Mouse (Mus musculus) adrenal gland, postnatal 14 days (tissue): ENCODE data around the gene Tmem184a. TPM values are rescaled to one million over a fixed set of nuclear protein-coding genes. Genes with fewer than 3 reads are reported as not detected.

Experiments
- DNase-seq: peaks from one replicate; pipeline ENCODE4 v3.0.0; 2021; ENCODE audit warnings: mixed read lengths
- total RNA-seq: library from RNA; stranded (reverse); gene quantifications from 2 replicates; pipeline ENCODE4 v1.2.3, GENCODE M21; 2021

Gene Tmem184a
- total RNA-seq, 1 experiment from 2014 or later = 0.89 TPM

- no peak for DNase-seq
Measured at GRCm38 (mm10) chr5:139813126-139813490, 6.6 kb downstream of the Tmem184a start.

- no peak for DNase-seq
Measured at GRCm38 (mm10) chr5:139812398-139813125, 7.2 kb downstream of the Tmem184a start.

DNA sequence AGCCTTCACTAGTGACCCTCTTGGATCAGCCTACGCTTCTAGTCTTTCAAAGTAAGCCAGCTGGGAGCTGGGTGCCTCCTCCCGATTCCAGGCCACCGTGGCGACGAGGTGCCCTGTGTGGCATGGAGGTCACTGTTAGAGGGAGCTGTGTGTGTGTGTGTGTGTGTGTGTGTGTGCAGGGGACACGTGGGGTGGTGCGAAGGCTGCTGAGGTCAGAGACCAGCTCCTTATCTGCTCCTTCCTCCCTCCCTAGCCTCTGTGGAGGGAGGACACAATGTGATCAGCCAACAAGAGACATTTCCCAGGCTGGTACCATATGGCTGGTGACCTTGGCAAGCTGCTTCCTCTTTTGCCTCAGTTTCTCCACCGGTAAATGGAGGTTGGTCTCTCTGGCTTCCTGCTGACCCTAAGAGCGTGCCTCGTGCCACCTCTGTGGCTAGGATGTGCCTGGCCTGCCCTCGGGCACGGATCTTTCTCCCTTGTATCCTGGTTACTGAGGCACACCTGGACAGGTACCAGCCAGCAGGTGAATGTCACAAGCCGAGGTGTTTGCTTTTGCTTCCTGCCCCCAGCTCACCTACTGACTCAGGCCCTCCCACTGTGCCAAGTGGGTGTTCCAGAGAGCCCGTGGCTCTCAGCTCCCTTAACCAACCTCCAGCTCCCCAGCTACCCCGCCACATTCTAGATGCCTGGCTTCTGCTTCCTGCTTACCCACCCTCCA, 7.9 kb downstream of the Tmem184a start:
- DNase-seq = no peak

DNA sequence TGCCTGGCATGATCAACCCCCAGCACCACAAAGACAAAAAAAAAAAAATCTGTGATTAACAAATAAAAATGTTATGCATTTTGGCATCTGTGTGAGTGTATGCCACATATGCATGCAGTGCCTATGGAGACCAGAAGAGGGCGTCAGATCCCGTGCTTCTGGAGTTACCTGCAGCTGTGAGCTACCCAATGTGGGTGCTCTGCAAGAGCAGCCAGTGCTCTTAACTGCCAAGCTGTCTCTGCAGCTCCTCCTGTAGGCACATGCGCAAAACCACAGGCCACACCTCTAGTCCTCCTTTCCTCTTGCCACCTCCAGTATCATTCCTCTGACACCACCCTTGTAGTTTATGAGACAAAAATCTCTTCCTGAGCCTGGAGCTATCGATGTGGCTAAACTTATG, 10.3 kb downstream of the Tmem184a start:
- DNase-seq = no peak

GRCm38 (mm10) chr5:139805924-139806323, 13.8 kb downstream of the Tmem184a start:
- DNase-seq = no peak

- no peak for DNase-seq
Measured at GRCm38 (mm10) chr5:139804573-139805111, 15.1 kb downstream of the Tmem184a start.

GRCm38 (mm10) chr5:139804107-139804551, 15.6 kb downstream of the Tmem184a start:
- DNase-seq = no peak

DNA sequence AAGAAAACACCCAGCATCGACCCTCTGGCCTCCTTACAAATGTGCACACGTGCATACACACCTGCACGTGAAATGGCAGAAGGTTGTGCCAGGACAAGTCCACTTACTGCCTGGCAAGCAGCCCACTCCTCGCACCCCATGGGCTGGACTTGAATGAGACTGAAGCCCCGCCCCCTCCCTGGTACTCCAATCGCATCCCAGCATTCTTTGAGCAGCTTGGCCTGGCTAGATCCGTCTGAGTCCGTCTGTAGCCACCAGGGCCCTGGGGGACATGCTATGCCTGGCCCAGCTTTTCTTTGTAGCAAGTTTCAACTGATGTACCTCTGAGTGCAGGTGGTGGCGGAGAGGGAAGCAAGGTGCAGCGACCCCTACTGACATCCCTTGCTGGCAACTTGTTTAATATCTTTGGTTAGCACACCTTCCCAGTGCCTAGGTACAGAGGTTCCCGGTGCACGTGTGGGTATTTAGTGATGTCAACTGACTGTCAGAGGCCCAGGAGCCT, 16.1 kb downstream of the Tmem184a start:
- DNase-seq = peak; percentile 75

DNA sequence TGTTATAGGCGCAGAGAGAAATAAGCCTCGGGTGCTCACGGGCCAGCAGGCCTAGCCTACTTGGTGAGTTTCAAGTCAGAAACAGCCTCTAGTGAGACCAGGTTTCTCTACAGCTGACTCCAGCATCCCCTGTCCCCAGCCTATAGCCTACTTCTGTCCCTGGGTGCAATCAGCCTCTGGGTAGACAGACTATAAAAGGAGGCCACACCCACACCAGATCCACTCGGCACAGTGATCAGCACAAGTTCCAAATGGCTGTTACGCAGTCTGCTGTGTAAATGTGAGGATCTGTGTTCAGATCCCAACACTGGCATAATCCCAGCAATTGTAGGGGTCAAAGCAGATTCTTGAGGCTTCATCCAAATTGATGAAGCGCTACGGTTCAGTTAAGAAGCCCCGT, 16.6 kb downstream of the Tmem184a start:
- no peak for DNase-seq

GRCm38 (mm10) chr5:139801880-139802279, 17.8 kb downstream of the Tmem184a start:
- no peak for DNase-seq

DNA sequence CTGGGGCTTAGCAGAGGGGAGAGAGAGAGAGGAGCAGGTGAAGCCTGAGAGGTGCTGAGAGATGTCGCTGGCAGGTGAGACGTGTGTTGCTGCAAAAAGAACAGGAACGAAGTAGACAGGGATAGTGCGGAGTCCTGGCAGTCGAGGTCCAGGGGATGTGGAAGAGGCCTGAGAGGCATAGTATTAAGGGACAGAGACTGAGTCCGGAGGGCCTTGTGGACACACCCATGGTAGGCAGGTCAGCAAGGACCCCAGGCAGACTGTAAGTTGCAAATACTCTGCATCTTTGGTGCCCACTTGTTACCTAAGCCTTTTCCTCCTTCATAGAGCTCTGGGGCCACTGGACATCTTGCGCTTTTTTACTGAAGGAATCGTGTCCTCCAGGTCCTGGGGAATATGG, 18.5 kb downstream of the Tmem184a start:
- DNase-seq = no peak

GRCm38 (mm10) chr5:139799801-139800590, 19.7 kb downstream of the Tmem184a start:
- no peak for DNase-seq

DNA sequence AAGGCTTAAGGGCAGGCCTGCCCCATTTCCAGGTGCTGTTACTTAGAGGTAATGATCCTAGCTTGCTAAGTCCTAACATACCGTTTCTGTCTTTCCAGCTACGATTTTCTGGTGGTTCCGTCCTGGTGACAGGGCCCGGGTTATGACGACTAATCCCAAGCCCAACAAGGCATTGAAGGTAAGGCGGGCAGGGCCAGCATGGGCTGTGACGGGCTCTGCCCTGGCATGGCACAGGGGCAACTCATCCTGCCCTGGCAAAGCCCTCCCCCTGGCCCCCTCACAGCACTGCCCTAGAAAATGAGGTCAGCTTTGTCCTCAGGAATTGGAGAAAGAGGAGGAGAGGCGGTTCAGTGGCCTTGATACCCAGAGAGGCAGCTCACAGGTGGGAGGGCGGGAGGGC, 20.7 kb downstream of the Tmem184a start:
- DNase-seq = no peak

DNA sequence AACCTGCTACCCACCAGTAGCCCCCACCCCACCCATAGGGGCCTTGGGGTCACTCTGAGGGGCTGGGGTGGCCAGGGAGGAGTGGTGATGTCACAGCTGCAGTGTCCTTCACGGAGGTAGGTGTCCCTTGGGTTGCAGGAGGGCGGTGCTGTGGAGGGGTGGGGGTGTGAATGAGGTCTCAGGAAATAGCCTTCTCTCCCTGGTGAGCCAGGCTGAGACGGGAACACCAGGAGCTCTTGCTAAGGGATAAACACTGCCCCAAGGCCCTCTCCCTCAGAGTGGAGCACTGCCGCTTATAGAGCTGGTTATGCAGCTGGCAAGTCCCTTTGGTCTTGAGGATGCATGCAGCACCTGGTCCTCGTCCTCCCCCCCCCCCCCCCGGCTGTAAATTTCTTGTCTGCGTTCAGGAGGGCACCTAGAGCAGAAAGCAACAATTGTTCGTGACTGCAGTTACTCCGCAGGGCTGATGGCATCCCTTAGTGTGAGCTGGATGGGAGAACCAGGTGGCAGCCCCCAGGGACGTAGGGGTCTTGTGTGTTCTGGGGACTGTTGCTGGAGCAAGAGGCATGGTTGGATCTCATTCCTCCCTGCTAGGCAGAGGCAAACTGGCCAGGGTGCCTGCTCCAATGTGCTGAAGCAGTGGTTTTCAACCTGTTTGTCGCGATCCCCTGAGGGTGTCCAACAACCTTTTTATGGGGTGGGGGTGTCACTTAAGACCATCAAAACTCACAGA, 21.4 kb downstream of the Tmem184a start:
- no peak for DNase-seq

DNA sequence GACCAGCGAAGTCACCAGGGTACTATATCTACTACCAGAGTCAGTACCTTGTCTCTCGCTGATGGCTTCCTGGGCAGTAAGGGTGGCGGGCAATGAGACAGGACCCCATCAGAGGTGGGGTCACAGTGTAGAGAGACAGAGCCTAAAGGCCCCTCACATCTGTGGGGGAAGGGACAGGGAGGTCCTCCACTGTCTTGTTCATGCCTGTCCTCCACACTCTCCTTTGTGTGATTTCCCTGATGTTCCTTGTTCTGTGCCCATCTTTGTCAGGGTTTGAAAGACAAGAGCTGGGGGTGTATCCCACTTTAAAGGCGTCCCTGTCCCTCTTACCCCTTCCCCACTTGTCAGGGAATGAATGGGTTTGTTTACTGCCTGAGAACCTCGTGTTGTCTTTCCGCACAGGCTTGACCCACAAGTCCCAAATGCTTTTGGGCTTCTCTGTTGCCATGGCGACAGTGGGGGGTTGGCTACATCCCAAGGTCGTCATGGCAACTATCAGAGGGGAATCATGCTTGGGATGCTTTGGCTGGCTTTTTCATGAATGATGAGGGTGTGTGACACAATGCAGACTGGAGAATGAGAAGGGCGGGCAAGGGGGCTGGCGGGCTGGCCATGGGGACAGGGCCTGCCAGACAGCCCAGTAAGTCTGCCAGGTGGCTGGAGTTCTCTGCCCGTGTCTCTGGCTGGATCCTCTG, 22.1 kb downstream of the Tmem184a start:
- peak; percentile 93 for DNase-seq

DNA sequence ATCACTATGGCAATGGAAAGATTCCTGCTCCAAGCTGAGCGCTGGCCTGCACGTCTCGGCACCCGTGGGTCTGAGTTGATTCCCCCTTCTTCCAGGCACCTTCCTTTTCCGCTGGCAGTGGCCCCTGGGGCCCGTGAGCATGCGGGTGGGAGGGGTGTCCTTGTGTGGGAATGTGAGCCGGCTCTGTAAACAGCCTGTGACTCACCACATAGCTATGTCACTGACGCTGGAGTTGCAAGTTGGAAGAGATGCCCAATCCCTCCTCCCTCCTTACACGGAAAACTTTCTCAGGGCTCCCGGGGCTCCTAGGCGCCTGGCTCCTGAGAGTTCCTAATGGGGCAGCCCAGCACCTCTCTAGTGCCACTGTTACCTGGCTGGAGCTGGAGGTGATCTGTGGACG, 22.8 kb downstream of the Tmem184a start:
- peak; percentile 93 for DNase-seq

DNA sequence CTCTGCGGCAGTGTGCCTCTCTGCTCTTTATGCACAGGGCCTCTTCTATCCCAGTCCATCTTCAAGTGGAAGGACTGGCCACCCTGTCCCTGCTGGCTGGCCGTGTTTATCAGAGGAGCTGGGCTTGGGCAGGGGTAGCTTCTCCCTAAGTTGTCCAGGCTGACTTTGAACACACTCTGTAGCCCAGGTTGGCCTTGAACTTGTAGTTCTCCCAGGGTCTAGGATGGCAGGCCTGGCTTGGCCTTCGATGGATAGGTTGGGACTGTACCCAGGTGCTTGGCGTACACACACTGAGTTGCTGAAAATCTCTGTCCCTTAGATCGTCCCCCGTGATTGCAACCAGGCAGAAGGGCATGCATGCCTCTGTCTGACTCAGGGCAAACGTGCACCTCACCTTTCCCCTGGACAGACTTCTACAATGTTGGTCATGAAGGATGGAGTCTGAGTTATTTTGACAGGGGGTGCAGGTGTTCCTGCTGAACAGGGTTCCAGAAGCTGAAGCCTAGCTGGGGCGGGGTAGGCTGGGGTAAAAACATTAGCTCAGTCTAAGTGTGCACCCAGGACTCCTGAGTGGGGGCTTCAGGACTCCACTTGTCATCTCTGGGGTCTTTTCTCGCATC, 23.6 kb downstream of the Tmem184a start:
- DNase-seq = no peak

DNA sequence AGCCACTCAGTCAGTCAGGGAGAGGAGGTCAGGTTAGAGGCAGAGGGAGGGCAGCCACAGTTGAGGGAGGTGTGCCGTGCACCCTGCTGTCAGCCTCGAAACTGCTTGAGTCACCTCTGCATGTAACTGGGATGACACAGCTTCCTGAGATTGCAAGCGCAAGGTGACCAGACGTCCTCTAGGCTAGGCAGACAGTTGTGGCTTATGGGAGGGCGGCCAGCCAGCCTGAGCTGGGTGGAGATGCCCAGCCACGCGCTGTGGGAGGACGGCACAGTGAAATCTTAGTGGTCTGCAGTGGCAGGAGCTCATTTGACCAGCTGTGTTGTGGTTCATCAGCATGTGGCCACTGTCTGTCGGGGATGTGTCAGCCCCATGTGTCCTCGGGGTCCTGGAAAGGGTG, 24.8 kb downstream of the Tmem184a start:
- peak; percentile 76 for DNase-seq

DNA sequence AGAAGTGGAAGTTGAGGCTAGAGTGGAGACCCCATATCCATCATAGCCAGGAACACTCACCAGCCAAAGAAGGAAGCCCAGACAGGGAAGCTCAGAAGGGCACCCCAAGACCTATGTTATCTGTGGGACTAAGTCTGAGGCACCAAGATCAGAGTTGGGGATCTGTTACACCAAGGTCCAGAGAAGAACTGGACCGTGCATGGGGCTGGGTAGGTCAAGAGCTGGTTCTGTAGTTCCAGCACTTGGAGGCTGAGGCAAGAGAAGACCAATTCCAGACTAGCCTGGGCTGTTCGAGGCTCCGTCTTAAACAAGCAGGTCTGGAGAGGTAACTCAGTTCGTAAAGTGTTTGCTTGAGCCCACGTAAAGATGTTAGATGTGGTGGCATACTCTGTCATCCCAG, 25.6 kb downstream of the Tmem184a start:
- DNase-seq = no peak

DNA sequence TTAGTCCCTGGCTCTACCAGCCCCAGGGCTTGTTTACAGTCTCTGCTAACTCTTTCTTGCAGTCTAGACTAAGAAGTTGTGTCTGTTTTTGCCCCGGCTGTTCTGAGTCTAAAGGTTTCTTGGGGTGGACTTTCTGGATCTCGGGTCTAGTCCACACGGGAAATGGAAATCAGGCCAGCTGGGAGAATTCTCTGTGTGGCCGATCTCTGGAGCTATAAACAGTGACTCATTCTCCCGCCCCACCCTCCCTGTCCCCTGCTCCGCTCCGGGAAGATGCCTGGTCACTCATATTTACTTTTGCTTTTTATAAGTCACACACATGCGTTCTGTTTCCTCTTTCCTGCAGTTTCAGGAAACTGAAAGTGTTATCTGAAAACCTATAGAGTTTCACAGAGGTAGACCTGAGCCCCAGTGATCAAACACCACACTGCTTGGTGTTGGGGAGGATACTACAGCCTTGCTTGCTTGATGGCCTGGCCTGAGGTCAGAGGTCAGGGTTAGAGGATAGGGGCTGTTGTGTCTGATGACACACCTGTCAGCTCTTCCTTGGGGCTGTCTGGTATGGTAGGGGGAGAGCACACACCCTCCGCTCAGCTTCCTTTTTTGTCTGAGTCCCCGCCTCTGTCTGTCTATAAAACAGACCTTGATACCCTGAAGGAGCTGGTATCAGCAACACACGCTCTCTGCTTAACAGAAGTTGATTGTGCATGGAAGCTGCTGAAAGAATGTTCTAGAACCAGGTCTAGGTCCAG, 26.2 kb downstream of the Tmem184a start:
- peak; percentile 59 for DNase-seq
